Mouse (Mus musculus): ENCODE results near the gene Dkkl1. TPM values are rescaled to one million over a fixed set of nuclear protein-coding genes. Genes with fewer than 3 reads are reported as not detected.

Dkkl1 gene
- polyA plus RNA-seq, 1 experiment from 2014 or later: not detected

GRCm38 (mm10) chr7:45195341-45196175 is 16.4 kb downstream of the Dkkl1 start:
- no peak overlapping the region for H3K9ac ChIP-seq (replicated peaks; ENCODE audit: low read length)
- WGBS: 54% methylated on average over 13 of the region's 13 CpGs
- H3K27me3 ChIP-seq (ENCODE audit: insufficient read depth, low read length): peaks cover 2% of the 10 kb centered on the region

DNA sequence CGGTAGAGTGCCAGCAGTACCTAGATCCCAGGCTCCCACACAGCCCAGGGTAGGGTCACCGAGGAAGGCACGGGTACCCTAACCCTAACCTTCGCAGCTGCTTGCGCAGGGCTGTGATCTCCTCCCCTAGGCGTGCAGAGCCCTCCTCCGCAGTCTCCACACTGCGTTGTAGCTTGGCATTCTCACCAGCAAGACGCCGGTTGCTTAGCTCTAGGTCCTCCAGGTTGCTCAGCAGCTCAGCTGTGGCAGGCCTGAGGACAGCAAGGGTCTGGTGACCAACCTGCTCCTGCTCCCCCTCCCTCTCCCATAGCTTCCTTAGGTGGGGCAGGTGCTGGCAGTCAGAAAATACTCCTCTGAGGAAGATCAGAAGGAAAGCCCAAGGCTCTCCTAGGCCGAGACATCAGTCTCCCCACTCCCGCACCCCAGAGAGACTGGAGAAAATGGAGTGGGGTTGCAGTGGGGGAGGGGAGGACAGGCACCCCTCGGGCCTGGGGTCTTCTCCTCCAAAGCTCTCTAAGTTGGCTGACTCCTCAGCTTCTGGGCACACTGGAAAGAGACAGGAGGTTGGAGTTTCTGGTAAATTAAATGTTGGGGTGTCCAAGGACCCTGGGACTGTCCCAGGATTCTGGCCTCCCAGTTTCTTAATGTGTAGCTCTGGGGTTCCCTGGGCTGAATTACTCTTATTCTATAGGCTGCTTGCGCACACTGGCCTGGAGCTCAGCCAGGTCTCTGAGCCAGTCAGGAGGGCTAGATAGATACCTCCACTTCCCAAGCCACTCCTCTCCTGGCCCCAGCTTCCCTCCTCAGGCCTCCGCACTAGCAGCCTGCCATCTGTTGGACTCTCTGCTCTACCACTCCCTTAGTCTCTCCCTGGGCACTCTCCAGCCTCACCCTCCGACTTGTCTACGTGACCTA is 17.8 kb downstream of the Dkkl1 start:
- ATAC-seq (ENCODE audit: low FRiP score, low TSS enrichment): no peak
- 73% methylated on average over 17 of the region's 17 CpGs for WGBS
- Histone ChIP-seq H3K4me2 (replicated peaks; ENCODE audit: low read depth, low read length) (no peak overlapping the region), H3K36me3 (ENCODE audit: insufficient read depth, low read length) (no peaks in the 10 kb centered on the region), H3K27ac (ENCODE audit: low read length) (no peak overlapping the region), H3K27me3 (ENCODE audit: insufficient read depth, low read length) (peaks cover 12% of the 10 kb centered on the region), H3K9ac (replicated peaks; ENCODE audit: low read length) (no peak overlapping the region), H3K4me3 (ENCODE audit: low read length) (no peak overlapping the region), H3K4me1 (ENCODE audit: insufficient read depth, low read length) (peaks cover 8% of the 10 kb centered on the region; the same call in 1 of the 2 replicates), H3K9me3 (ENCODE audit: low read length) (no peaks in the 10 kb centered on the region)

More at GRCm38 (mm10) chr7:45195341-45196175, 16.4 kb downstream of the Dkkl1 start:
- Histone ChIP-seq H3K4me2 (replicated peaks; ENCODE audit: low read depth, low read length) (no peak overlapping the region), H3K27ac (ENCODE audit: low read length) (no peak overlapping the region), H3K4me3 (ENCODE audit: low read length) (no peak overlapping the region), H3K4me1 (ENCODE audit: insufficient read depth, low read length) (peaks cover 8% of the 10 kb centered on the region; the same call in 1 of the 2 replicates), H3K36me3 (ENCODE audit: insufficient read depth, low read length) (no peaks in the 10 kb centered on the region), H3K9me3 (ENCODE audit: low read length) (no peaks in the 10 kb centered on the region)
- ATAC-seq (ENCODE audit: low FRiP score, low TSS enrichment): no peak

DNA sequence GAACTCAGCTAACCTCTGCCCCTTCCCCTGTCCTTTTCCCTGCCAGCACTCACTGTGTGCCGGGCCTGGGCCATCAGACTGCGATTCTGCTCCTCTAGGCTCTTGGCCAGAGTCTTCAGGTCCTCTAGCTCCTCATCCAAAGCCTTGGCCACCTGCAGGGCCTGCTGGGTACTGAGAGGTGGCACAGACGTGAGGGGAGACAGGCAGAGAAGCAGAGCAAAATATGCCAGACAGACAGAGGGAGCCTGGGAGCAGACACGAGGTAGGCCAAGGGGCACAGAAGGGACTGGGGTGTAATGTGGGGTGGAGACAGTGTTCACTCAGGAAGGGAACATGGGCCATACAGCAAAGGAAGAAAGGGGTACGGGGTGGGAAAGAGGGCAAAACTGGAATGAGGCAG is 18.5 kb downstream of the Dkkl1 start:
- WGBS: 49% methylated on average over 5 of the region's 5 CpGs
- no peak for ATAC-seq (ENCODE audit: low FRiP score, low TSS enrichment)
- Histone ChIP-seq H3K4me3 (ENCODE audit: low read length) (no peak overlapping the region), H3K4me2 (replicated peaks; ENCODE audit: low read depth, low read length) (no peak overlapping the region), H3K27me3 (ENCODE audit: insufficient read depth, low read length) (peaks cover 16% of the 10 kb centered on the region), H3K9me3 (ENCODE audit: low read length) (no peaks in the 10 kb centered on the region), H3K36me3 (ENCODE audit: insufficient read depth, low read length) (no peaks in the 10 kb centered on the region), H3K9ac (replicated peaks; ENCODE audit: low read length) (no peak overlapping the region), H3K27ac (ENCODE audit: low read length) (no peak overlapping the region), H3K4me1 (ENCODE audit: insufficient read depth, low read length) (peaks cover 8% of the 10 kb centered on the region; the same call in 1 of the 2 replicates)

- Histone ChIP-seq H3K9me3 (ENCODE audit: low read length) (no peaks in the 10 kb centered on the region), H3K27ac (ENCODE audit: low read length) (peak overlapping the region; percentile 43; the same call in 1 of the 2 replicates), H3K9ac (replicated peaks; ENCODE audit: low read length) (no peak overlapping the region), H3K4me1 (ENCODE audit: insufficient read depth, low read length) (peaks cover 8% of the 10 kb centered on the region; the same call in 1 of the 2 replicates), H3K4me2 (replicated peaks; ENCODE audit: low read depth, low read length) (no peak overlapping the region), H3K4me3 (ENCODE audit: low read length) (no peak overlapping the region), H3K27me3 (ENCODE audit: insufficient read depth, low read length) (peaks cover 16% of the 10 kb centered on the region), H3K36me3 (ENCODE audit: insufficient read depth, low read length) (no peaks in the 10 kb centered on the region)
- whole genome bisulfite sequencing: 78% methylated on average over 7 of the region's 7 CpGs
- no peak for ATAC-seq (ENCODE audit: low FRiP score, low TSS enrichment)
Measured at GRCm38 (mm10) chr7:45192585-45193310, 19.2 kb downstream of the Dkkl1 start.

GRCm38 (mm10) chr7:45191803-45192363 is 20.1 kb downstream of the Dkkl1 start:
- Histone ChIP-seq H3K9ac (replicated peaks; ENCODE audit: low read length) (0 out of 2 replicates have a peak overlapping the region, but pooled peaks have one; percentile 19), H3K27me3 (ENCODE audit: insufficient read depth, low read length) (peaks cover 18% of the 10 kb centered on the region; the same call in 1 of the 2 replicates), H3K4me3 (ENCODE audit: low read length) (no peak overlapping the region), H3K4me1 (ENCODE audit: insufficient read depth, low read length) (peaks cover 8% of the 10 kb centered on the region; the same call in 1 of the 2 replicates), H3K27ac (ENCODE audit: low read length) (peak overlapping the region; percentile 43; the same call in 1 of the 2 replicates), H3K4me2 (replicated peaks; ENCODE audit: low read depth, low read length) (no peak overlapping the region), H3K9me3 (ENCODE audit: low read length) (no peaks in the 10 kb centered on the region), H3K36me3 (ENCODE audit: insufficient read depth, low read length) (no peaks in the 10 kb centered on the region)
- WGBS: 5% methylated on average over 8 of the region's 8 CpGs
- ATAC-seq (ENCODE audit: low FRiP score, low TSS enrichment): peak; percentile 79

DNA sequence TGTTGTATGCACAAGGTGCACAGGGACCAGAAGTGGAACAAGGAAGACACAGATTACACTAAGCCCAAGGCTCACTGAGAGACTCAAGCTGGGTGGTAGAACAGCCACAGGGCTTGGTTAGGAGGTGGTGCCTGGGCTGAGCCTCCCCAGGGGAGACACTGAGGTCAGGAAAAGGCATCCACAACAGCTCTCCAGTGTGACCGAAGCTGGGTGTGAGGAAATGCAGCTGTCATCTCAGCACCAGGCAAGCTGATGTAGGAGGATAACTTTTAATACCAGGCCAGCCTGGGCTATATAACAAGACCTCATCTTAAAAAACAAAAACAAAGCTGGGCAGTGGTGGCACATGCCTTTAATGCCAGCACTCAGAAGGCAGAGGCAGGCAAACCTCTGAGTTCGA is 20.8 kb downstream of the Dkkl1 start:
- WGBS: 55% methylated on average over 2 of the region's 2 CpGs
- no peaks in the 10 kb centered on the region for H3K36me3 ChIP-seq (ENCODE audit: insufficient read depth, low read length)
- H3K27ac ChIP-seq (ENCODE audit: low read length): 0 out of 2 replicates have a peak overlapping the region, but pooled peaks have one; percentile 30
- no peak overlapping the region for H3K4me3 ChIP-seq (ENCODE audit: low read length)
- no peak overlapping the region for H3K9ac ChIP-seq (replicated peaks; ENCODE audit: low read length)
- H3K4me1 ChIP-seq (ENCODE audit: insufficient read depth, low read length): peaks cover 8% of the 10 kb centered on the region; the same call in 1 of the 2 replicates
- no peak for ATAC-seq (ENCODE audit: low FRiP score, low TSS enrichment)
- no peak overlapping the region for H3K4me2 ChIP-seq (replicated peaks; ENCODE audit: low read depth, low read length)
- H3K9me3 ChIP-seq (ENCODE audit: low read length): no peaks in the 10 kb centered on the region
- peaks cover 21% of the 10 kb centered on the region; the same call in 1 of the 2 replicates for H3K27me3 ChIP-seq (ENCODE audit: insufficient read depth, low read length)

DNA sequence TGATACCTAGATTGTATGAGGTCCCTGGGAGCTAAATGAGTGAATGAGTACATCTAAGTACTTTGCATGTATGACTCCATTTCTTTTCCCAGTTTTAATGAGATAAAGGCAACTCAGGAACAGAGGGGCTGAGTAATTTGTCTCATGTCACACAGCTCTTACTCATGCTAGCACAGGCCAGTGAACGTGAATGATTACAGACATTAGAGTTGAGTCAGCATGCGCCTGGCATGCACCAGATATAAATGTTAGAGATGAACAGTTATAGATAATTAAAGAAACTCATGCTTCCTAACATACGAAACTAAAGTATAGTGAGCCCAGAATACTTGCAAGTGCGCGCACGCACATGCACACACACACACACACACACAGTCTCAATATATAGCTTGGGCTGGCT is 21.8 kb downstream of the Dkkl1 start:
- Histone ChIP-seq H3K27me3 (ENCODE audit: insufficient read depth, low read length) (peaks cover 26% of the 10 kb centered on the region), H3K27ac (ENCODE audit: low read length) (no peak overlapping the region), H3K4me2 (replicated peaks; ENCODE audit: low read depth, low read length) (no peak overlapping the region), H3K4me3 (ENCODE audit: low read length) (no peak overlapping the region), H3K9me3 (ENCODE audit: low read length) (no peaks in the 10 kb centered on the region), H3K4me1 (ENCODE audit: insufficient read depth, low read length) (peaks cover 8% of the 10 kb centered on the region; the same call in 1 of the 2 replicates), H3K9ac (replicated peaks; ENCODE audit: low read length) (no peak overlapping the region), H3K36me3 (ENCODE audit: insufficient read depth, low read length) (no peaks in the 10 kb centered on the region)
- 85% methylated on average over 6 of the region's 6 CpGs for WGBS
- ATAC-seq (ENCODE audit: low FRiP score, low TSS enrichment): no peak

GRCm38 (mm10) chr7:45189600-45189999 is 22.3 kb downstream of the Dkkl1 start:
- ATAC-seq (ENCODE audit: low FRiP score, low TSS enrichment): no peak
- no peaks in the 10 kb centered on the region for H3K9me3 ChIP-seq (ENCODE audit: low read length)
- H3K4me3 ChIP-seq (ENCODE audit: low read length): no peak overlapping the region
- WGBS: 49% methylated on average over 16 of the region's 16 CpGs
- no peak overlapping the region for H3K4me2 ChIP-seq (replicated peaks; ENCODE audit: low read depth, low read length)
- H3K9ac ChIP-seq (replicated peaks; ENCODE audit: low read length): no peak overlapping the region
- peaks cover 32% of the 10 kb centered on the region for H3K27me3 ChIP-seq (ENCODE audit: insufficient read depth, low read length)
- H3K36me3 ChIP-seq (ENCODE audit: insufficient read depth, low read length): no peaks in the 10 kb centered on the region
- H3K4me1 ChIP-seq (ENCODE audit: insufficient read depth, low read length): peaks cover 8% of the 10 kb centered on the region; the same call in 1 of the 2 replicates
- no peak overlapping the region for H3K27ac ChIP-seq (ENCODE audit: low read length)

GRCm38 (mm10) chr7:45185921-45186320 is 26.0 kb downstream of the Dkkl1 start:
- H3K27me3 ChIP-seq (ENCODE audit: insufficient read depth, low read length): peaks cover 68% of the 10 kb centered on the region

More at GRCm38 (mm10) chr7:45185921-45186320, 26.0 kb downstream of the Dkkl1 start:
- no peak overlapping the region for H3K27ac ChIP-seq (ENCODE audit: low read length)
- no peaks in the 10 kb centered on the region for H3K9me3 ChIP-seq (ENCODE audit: low read length)
- H3K4me3 ChIP-seq (ENCODE audit: low read length): no peak overlapping the region
- H3K4me2 ChIP-seq (replicated peaks; ENCODE audit: low read depth, low read length): no peak overlapping the region
- no peak for ATAC-seq (ENCODE audit: low FRiP score, low TSS enrichment)
- H3K9ac ChIP-seq (replicated peaks; ENCODE audit: low read length): no peak overlapping the region
- no peaks in the 10 kb centered on the region for H3K36me3 ChIP-seq (ENCODE audit: insufficient read depth, low read length)
- 72% methylated on average over 7 of the region's 7 CpGs for WGBS
- H3K4me1 ChIP-seq (ENCODE audit: insufficient read depth, low read length): peaks cover 13% of the 10 kb centered on the region

Data from kidney, embryonic 16.5 days (tissue).